In the genomic region with DNA sequence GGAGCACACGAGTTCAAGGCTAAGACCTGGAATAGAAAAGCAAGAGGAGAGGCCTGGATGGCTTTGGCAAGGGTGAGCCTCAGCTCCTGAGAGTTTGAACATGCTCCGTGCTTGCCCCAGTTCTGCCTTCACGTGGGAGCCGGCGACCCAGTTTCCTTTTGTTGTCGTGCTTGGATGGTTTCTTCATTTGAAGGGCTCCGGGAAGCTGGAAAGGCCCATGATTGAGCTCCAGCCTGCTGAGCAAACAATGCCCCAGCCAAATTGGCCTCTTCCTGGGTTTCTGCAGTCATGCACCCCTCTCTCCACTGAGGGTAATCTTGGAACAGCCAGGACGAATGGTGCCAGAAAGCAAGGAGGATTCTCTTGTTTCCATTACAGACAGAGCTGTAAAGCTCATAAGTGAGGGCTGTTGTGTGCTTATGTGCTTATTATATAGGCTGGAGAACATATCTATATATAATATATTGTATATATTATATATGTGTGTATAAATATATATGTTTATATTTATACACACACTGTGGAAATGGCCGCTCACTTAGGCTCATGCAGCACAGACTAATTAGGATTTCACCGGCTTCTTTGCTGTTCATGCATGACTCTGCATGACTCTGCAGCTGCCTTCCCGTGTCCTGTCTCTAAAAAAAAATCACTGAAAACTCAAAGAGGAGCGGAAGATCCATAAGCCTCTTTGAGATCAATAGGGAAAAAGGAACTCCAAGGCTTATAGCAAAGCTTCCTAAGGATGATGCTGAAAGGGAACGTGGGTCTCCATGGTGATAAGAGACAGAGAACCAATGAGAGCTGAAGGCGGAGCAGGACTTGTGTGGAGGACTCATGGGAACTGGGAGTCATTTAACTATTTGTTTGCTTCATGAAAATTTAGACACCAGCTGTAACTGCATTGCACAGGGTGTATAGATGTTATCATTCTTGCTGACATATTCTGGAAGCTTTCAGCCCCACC, we compare ENCODE assay signal across 10 mouse cellular contexts. TPM values are rescaled to one million over a fixed set of nuclear protein-coding genes. Genes with fewer than 3 reads are reported as not detected.
DNase-seq lines count a peak whose midpoint lies in the region; ATAC-seq lines count a peak whose summit lies in the region.
"Had no signal": no experiment of that assay in that cellular context is flagged by ENCODE, and none has a peak within 500 bp of the region (broad histone marks: within the 10 kb centered on the region; RNA-seq: fewer than 3 reads in every experiment).

No protein-coding gene starts in this region.

- no peaks in the 10 kb centered on the region; the same call in 1 of the 2 replicates for H3K27me3 ChIP-seq in embryonic facial prominence, embryonic 14.5 days (replicated peaks; ENCODE audit: control insufficient read depth, insufficient read depth, low read length)
- no peaks in the 10 kb centered on the region for H3K27me3 ChIP-seq in hindbrain, embryonic 14.5 days (ENCODE audit: control insufficient read depth, insufficient read depth, low read length)
- H3K27me3 ChIP-seq in midbrain, embryonic 12.5 days: no peaks in the 10 kb centered on the region
- H3K27me3 ChIP-seq: limb, embryonic 12.5 days had no signal

- H3K36me3 ChIP-seq in embryonic facial prominence, embryonic 14.5 days (ENCODE audit: control insufficient read depth, insufficient read depth, low read length): no peaks in the 10 kb centered on the region
- no peaks in the 10 kb centered on the region for H3K36me3 ChIP-seq in hindbrain, embryonic 14.5 days (replicated peaks; ENCODE audit: control insufficient read depth, insufficient read depth)
- no peaks in the 10 kb centered on the region for H3K36me3 ChIP-seq in midbrain, embryonic 12.5 days
- H3K36me3 ChIP-seq: limb, embryonic 12.5 days had no signal

- no peaks in the 10 kb centered on the region for H3K4me1 ChIP-seq in embryonic facial prominence, embryonic 14.5 days (ENCODE audit: control insufficient read depth, insufficient read depth, low read length)
- H3K4me1 ChIP-seq in hindbrain, embryonic 14.5 days (replicated peaks; ENCODE audit: control insufficient read depth, insufficient read depth, low read length): peaks cover 25% of the 10 kb centered on the region
- peaks cover 20% of the 10 kb centered on the region; the same call in 1 of the 2 replicates for H3K4me1 ChIP-seq in midbrain, embryonic 12.5 days
- H3K4me1 ChIP-seq: limb, embryonic 12.5 days had no signal

- no peak overlapping the region for H3K4me2 ChIP-seq in embryonic facial prominence, embryonic 14.5 days (ENCODE audit: low read depth, low read length)
- peak overlapping the region; percentile 47 for H3K4me2 ChIP-seq in hindbrain, embryonic 14.5 days (replicated peaks)
- peak overlapping the region; percentile 36 for H3K4me2 ChIP-seq in midbrain, embryonic 12.5 days (replicated peaks)
- H3K4me2 ChIP-seq: limb, embryonic 12.5 days had no signal

- DNase-seq in kidney, postnatal 14 days: peak; percentile 2
- no peak for DNase-seq in kidney, postnatal 25 days
- DNase-seq in embryonic facial prominence, embryonic 14.5 days (ENCODE audit: low spot score): peak; percentile 38
- DNase-seq in hindbrain, embryonic 14.5 days (ENCODE audit: low spot score): peak; percentile 78
- DNase-seq in adrenal gland, postnatal 4 days (ENCODE audit: low spot score in 2 of 2): no peak
- DNase-seq in testis, postnatal 14 days (ENCODE audit: low spot score): no peak
- no peak for DNase-seq in kidney, adult 18-20 months

- ATAC-seq in embryonic facial prominence, embryonic 14.5 days (ENCODE audit: low read depth): peak; percentile 58; the same call in 1 of the 2 replicates
- ATAC-seq in hindbrain, embryonic 14.5 days (ENCODE audit: low FRiP score): peak; percentile 92
- ATAC-seq in midbrain, embryonic 12.5 days (ENCODE audit: low FRiP score, low read depth): peak; percentile 90

- 45% methylated on average over 14 of the region's 14 CpGs for WGBS in embryonic facial prominence, embryonic 14.5 days
- 21% methylated on average over 14 of the region's 14 CpGs for WGBS in hindbrain, embryonic 14.5 days
- WGBS in midbrain, embryonic 12.5 days: 29% methylated on average over 14 of the region's 14 CpGs

- H3K27ac ChIP-seq in embryonic facial prominence, embryonic 14.5 days (replicated peaks; ENCODE audit: low read depth, low read length): no peak overlapping the region
- peak overlapping the region; percentile 87 for H3K27ac ChIP-seq in hindbrain, embryonic 14.5 days
- H3K27ac ChIP-seq in midbrain, embryonic 12.5 days (replicated peaks): peak overlapping the region; percentile 80
- H3K27ac ChIP-seq: limb, embryonic 12.5 days had no signal

- H3K9ac ChIP-seq in embryonic facial prominence, embryonic 14.5 days (ENCODE audit: low read depth, low read length): no peak overlapping the region
- peak overlapping the region; percentile 39 for H3K9ac ChIP-seq in hindbrain, embryonic 14.5 days
- H3K9ac ChIP-seq in midbrain, embryonic 12.5 days (replicated peaks): no peak overlapping the region
- H3K9ac ChIP-seq: limb, embryonic 12.5 days had no signal

- no peaks in the 10 kb centered on the region for H3K9me3 ChIP-seq in embryonic facial prominence, embryonic 14.5 days (ENCODE audit: control insufficient read depth, low read length)
- no peaks in the 10 kb centered on the region for H3K9me3 ChIP-seq in hindbrain, embryonic 14.5 days (ENCODE audit: control insufficient read depth, low read length)
- H3K9me3 ChIP-seq in midbrain, embryonic 12.5 days: no peaks in the 10 kb centered on the region
- H3K9me3 ChIP-seq: limb, embryonic 12.5 days had no signal

- no peak overlapping the region for H3K4me3 ChIP-seq in embryonic facial prominence, embryonic 14.5 days (ENCODE audit: low read depth, low read length)
- peak overlapping the region; percentile 20 for H3K4me3 ChIP-seq in hindbrain, embryonic 14.5 days (replicated peaks; ENCODE audit: low read length)
- no peak overlapping the region for H3K4me3 ChIP-seq in midbrain, embryonic 12.5 days
- H3K4me3 ChIP-seq: limb, embryonic 12.5 days had no signal

RNA-seq across cellular contexts. Expression of gene Kcna2, which starts 13.1 kb away (rescaled TPM):
- polyA plus RNA-seq in embryonic facial prominence, embryonic 14.5 days (2014; fragmentation: Nextera tagmentation; extraction: Ambion mirVana): 0.42 and 0.46 TPM in 2 replicates
- 1.9 and 2.0 TPM in 2 replicates for polyA plus RNA-seq in hindbrain, embryonic 14.5 days (2014; fragmentation: Nextera tagmentation; extraction: Ambion mirVana)
- 0.46 and 0.67 TPM in 2 replicates for polyA plus RNA-seq in midbrain, embryonic 12.5 days (2016; fragmentation: Nextera tagmentation; extraction: Ambion mirVana)
- total RNA-seq in adrenal gland, postnatal 4 days (2021): 1 to 10 TPM; 3.1 to 4.0 TPM
- total RNA-seq: MEL had no signal

Comparison
In these comparisons a context has a peak if more than half of its experiments do, and no peak if none do; other contexts are left out.
1. DNase-seq: peak in kidney, postnatal 14 days (single experiment), embryonic facial prominence, embryonic 14.5 days (single experiment) and hindbrain, embryonic 14.5 days (single experiment); none in kidney, postnatal 25 days (0 of 2), adrenal gland, postnatal 4 days (0 of 2), testis, postnatal 14 days (single experiment) and kidney, adult 18-20 months (single experiment).
2. Peak in every context shown above with its lines, with median percentiles within 50 percentile points of each other: ATAC-seq.